Mouse (Mus musculus) liver, embryonic 15.5 days (tissue): ENCODE measurements around the gene Xpnpep1. TPM values are rescaled to one million over a fixed set of nuclear protein-coding genes. Genes with fewer than 3 reads are reported as not detected.

Source experiments
- ATAC-seq: fragments of 200-750 bp; cut with Nextera tagmentation; 2 replicates; pipeline ENCODE4 v1.8.0; 2017; ENCODE audit warnings: moderate number of reproducible peaks, mild to moderate bottlenecking, moderate library complexity; ENCODE audit not compliant: insufficient read depth
- H3K27ac ChIP-seq: fragments of 300-500 bp; sonication (generic); replicated peaks from 2 replicates; pipeline ENCODE4 v1.5.1; 2015; ENCODE audit warnings: mild to moderate bottlenecking, inconsistent platforms
- H3K27me3 ChIP-seq: fragments of 300-500 bp; sonication (generic); 2 replicates; pipeline ENCODE4 v1.6.1; 2015; ENCODE audit warnings: mild to moderate bottlenecking, inconsistent platforms
- H3K36me3 ChIP-seq: fragments of 300-500 bp; sonication (generic); replicated peaks from 2 replicates; pipeline ENCODE4 v1.6.1; 2015; ENCODE audit warnings: moderate library complexity, mild to moderate bottlenecking, inconsistent platforms
- H3K4me1 ChIP-seq: fragments of 300-500 bp; sonication (generic); replicated peaks from 2 replicates; pipeline ENCODE4 v1.6.1; 2015; ENCODE audit warnings: inconsistent platforms
- H3K4me2 ChIP-seq: fragments of 300-500 bp; sonication (generic); 2 replicates; pipeline ENCODE4 v1.6.1; 2015; ENCODE audit warnings: moderate library complexity, mild to moderate bottlenecking, inconsistent platforms
- H3K4me3 ChIP-seq: fragments of 300-500 bp; sonication (generic); replicated peaks from 2 replicates; pipeline ENCODE4 v1.5.1; 2015; ENCODE audit warnings: mild to moderate bottlenecking, inconsistent platforms
- H3K9ac ChIP-seq: fragments of 300-500 bp; sonication (generic); 2 replicates; pipeline ENCODE4 v1.6.1; 2015; ENCODE audit warnings: moderate library complexity, mild to moderate bottlenecking, inconsistent platforms
- H3K9me3 ChIP-seq: fragments of 300-500 bp; sonication (generic); replicated peaks from 2 replicates; pipeline ENCODE4 v1.6.1; 2016; ENCODE audit warnings: inconsistent platforms
- WGBS: fragments of 180-500 bp; shearing (Covaris S2); methylation state at CpG from one replicate; pipeline ENCODE4 v1.1.7; 2015; ENCODE audit warnings: mixed read lengths; ENCODE audit not compliant: insufficient replicate concordance; 5-methylcytosine and 5-hydroxymethylcytosine counted together
- polyA plus RNA-seq: library from polyadenylated mRNA; unstranded; fragments of >200 nt; fragmentation: Nextera tagmentation; extraction: Ambion mirVana; gene quantifications from 2 replicates; pipeline ENCODE4 v1.2.1, GENCODE M21; 2015

Xpnpep1 gene
- polyA plus RNA-seq, 1 experiment from 2014 or later: 83.4 TPM

- Histone ChIP-seq H3K4me2 (no peak overlapping the region), H3K4me1 (no peaks in the 10 kb centered on the region), H3K9ac (no peak overlapping the region), H3K36me3 (peaks cover 84% of the 10 kb centered on the region), H3K27me3 (no peaks in the 10 kb centered on the region), H3K4me3 (no peak overlapping the region), H3K9me3 (no peaks in the 10 kb centered on the region), H3K27ac (no peak overlapping the region)
- 84% methylated on average over 7 of the region's 7 CpGs for WGBS
- no peak for ATAC-seq
Measured at GRCm38 (mm10) chr19:53013341-53013740, 26.7 kb downstream of the Xpnpep1 start.

- Histone ChIP-seq H3K9ac (no peak overlapping the region), H3K27ac (no peak overlapping the region), H3K36me3 (peaks cover 96% of the 10 kb centered on the region), H3K4me1 (no peaks in the 10 kb centered on the region), H3K4me2 (no peak overlapping the region), H3K9me3 (no peaks in the 10 kb centered on the region), H3K27me3 (no peaks in the 10 kb centered on the region), H3K4me3 (no peak overlapping the region)
- 80% methylated on average over 5 of the region's 5 CpGs for WGBS
- ATAC-seq: no peak
Measured at GRCm38 (mm10) chr19:53010941-53011340, 29.1 kb downstream of the Xpnpep1 start.

DNA sequence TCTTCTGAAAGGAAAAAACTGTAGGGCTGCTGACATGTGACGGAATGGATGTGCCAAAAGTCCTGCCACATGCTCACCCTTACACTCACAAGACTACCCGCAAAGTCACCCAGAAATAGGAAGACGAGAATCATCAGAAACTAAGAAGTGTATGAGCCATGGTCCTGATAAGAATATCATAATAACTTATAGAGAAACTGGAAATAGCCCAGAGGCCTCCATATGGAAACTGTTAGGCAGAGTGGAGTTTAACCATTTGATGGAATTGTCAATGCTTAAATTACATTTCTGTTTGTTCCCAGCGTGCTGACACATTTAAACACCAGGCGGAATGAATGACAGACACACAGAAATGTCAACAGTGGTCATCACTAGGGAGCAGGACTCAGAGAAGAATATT is 31.1 kb downstream of the Xpnpep1 start:
- Histone ChIP-seq H3K27ac (no peak overlapping the region), H3K36me3 (peaks cover 98% of the 10 kb centered on the region), H3K4me3 (no peak overlapping the region), H3K4me1 (peaks cover 9% of the 10 kb centered on the region), H3K4me2 (no peak overlapping the region), H3K27me3 (no peaks in the 10 kb centered on the region), H3K9me3 (no peaks in the 10 kb centered on the region), H3K9ac (no peak overlapping the region)
- 72% methylated on average over 5 of the region's 5 CpGs for WGBS
- no peak for ATAC-seq

DNA sequence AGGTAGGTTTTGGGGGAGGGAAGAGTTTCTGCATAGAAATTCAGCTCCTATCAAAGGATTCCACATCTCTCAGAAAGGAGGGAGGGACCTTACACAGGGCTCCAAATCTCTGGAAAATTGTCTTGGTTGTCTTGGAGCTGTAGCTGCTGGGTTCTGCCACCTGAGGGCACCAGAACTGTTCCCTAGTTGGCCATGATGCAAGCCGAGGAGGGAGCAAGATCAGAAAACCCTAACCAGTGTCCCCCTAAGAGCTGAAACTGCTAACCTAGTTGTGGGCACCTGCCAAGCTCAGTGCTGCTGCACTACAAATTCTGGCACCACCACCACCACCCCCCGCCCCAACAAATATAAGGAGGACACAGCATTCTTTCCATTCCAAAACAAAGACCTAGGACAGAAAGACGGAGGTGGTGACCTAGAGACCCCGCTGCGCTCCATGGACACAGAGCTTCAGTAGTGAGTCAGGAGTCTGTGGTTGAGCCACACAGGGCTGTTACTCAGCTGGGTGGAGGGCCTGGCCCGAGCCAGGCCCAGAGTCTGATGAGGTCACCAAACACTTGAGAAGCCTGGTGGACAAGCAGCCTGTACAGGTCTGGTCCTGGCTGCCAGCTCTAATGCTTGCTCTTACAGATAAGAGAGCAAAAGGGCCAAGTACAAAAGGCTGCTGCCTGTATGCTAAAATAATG is 31.9 kb downstream of the Xpnpep1 start:
- Histone ChIP-seq H3K4me1 (peaks cover 17% of the 10 kb centered on the region), H3K27ac (no peak overlapping the region), H3K9me3 (no peaks in the 10 kb centered on the region), H3K36me3 (peaks cover 98% of the 10 kb centered on the region), H3K9ac (no peak overlapping the region), H3K27me3 (no peaks in the 10 kb centered on the region), H3K4me2 (no peak overlapping the region), H3K4me3 (no peak overlapping the region)
- no peak for ATAC-seq
- 65% methylated on average over 6 of the region's 6 CpGs for WGBS

- Histone ChIP-seq H3K4me1 (peaks cover 39% of the 10 kb centered on the region), H3K9ac (no peak overlapping the region), H3K36me3 (peaks cover 98% of the 10 kb centered on the region), H3K4me2 (no peak overlapping the region), H3K27ac (no peak overlapping the region), H3K27me3 (no peaks in the 10 kb centered on the region), H3K9me3 (no peaks in the 10 kb centered on the region), H3K4me3 (no peak overlapping the region)
- ATAC-seq: no peak
- WGBS: 90% methylated on average over 19 of the region's 19 CpGs
Measured at GRCm38 (mm10) chr19:53005978-53006377, 34.0 kb downstream of the Xpnpep1 start.

DNA sequence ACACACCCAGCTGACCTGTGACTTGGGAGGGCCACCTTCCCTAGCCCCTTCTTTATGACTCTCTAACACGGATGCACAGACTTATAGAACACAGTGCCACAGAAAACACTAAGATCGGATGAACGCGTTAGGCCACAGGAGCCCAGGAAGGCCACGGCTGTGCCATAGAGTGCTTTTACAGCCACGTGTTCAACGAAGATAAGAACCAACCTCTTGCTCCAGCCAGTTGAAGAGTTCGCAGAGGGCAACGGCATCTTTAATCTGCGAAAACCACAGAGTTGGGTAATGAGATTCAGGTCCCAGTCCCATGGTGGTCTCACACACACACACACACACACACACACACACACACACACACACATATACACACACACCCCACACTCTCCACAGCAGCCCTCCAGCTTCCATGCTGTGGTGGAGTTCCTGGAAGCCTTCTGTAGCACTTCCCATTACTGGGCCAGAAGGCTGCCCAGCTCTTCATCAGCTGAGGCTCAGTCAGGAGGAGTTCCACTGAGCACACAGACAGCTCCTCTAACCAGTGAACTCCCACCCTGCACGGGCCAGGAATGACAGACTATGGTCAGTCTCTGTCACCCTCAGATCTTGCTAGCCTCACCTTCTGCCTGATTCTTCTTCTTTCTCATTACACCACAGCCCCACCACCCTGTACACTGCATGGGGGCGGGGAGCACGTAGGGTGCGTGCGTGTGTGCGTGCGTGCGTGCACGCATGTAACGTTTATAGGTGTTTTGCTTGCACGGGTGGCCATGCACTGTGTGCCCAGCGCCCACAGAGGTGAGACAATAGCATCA is 36.3 kb downstream of the Xpnpep1 start:
- WGBS: 52% methylated on average over 22 of the region's 22 CpGs
- Histone ChIP-seq H3K4me2 (peak overlapping the region; percentile 50), H3K9ac (no peak overlapping the region)

DNA sequence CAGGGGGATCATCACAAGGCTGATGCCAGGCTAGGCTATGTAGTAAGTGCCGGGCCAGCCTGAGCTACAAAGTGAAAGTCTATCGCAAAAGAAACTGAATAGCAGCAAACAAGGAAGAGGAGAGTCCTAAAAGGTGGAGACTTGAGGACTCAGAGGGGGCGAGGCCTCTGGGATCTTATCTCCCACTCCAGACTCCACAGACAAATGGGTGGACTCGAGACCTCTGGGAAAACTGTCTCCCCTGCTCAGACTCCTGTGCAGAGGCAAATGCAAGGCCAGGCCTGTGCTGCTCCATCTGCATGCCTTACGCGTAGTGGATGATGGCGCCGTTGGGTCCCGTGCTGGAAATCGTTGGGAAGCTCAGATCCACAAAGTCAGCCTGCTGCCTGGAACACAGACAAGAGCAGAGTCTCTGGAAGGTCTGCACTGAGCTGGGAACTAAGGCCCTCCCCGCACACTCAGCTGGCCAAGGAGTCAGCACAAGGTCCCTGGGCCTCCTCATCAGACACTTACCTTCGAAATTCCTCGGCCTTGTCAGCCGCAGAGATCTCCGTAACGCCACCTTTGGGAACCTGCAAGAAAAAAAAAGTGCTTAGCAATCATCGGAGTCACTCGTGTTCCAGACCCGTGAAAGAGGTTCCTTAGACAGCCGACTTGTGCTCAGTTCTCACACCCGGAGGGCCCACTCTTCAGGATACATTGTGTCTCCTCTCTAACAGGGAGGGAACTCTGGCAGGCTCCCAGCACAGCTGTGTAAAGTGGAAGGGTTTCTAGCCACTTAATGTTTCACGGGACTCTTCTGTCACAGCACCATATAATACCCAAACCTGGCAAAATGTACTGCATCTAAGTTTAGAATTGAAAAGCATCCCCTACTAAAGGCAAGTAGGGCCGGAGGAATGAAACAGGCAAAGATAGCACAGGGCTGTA is 37.6 kb downstream of the Xpnpep1 start:
- no peaks in the 10 kb centered on the region for H3K9me3 ChIP-seq
- peaks cover 99% of the 10 kb centered on the region for H3K36me3 ChIP-seq

More for the DNA sequence above, 36.3 kb downstream of the Xpnpep1 start:
- Histone ChIP-seq H3K9me3 (no peaks in the 10 kb centered on the region), H3K4me3 (no peak overlapping the region), H3K27ac (peak overlapping the region; percentile 88), H3K27me3 (no peaks in the 10 kb centered on the region), H3K36me3 (peaks cover 98% of the 10 kb centered on the region), H3K4me1 (peaks cover 40% of the 10 kb centered on the region)
- peak; percentile 87 for ATAC-seq

GRCm38 (mm10) chr19:52992880-52993440 is 47.1 kb downstream of the Xpnpep1 start:
- Histone ChIP-seq H3K9me3 (no peaks in the 10 kb centered on the region), H3K27ac (no peak overlapping the region), H3K9ac (no peak overlapping the region), H3K4me3 (no peak overlapping the region), H3K27me3 (no peaks in the 10 kb centered on the region), H3K36me3 (peaks cover 71% of the 10 kb centered on the region), H3K4me2 (no peak overlapping the region), H3K4me1 (no peaks in the 10 kb centered on the region)
- no peak; the same call in 1 of the 2 replicates for ATAC-seq
- WGBS: 77% methylated on average over 11 of the region's 11 CpGs

More for the DNA sequence above, 37.6 kb downstream of the Xpnpep1 start:
- 66% methylated on average over 23 of the region's 23 CpGs for WGBS
- H3K27ac ChIP-seq: peak overlapping the region; percentile 88
- peak overlapping the region; percentile 6; the same call in 1 of the 2 replicates for H3K9ac ChIP-seq
- H3K4me3 ChIP-seq: no peak overlapping the region
- peaks cover 40% of the 10 kb centered on the region for H3K4me1 ChIP-seq
- no peaks in the 10 kb centered on the region for H3K27me3 ChIP-seq
- ATAC-seq: peak; percentile 74
- H3K4me2 ChIP-seq: peak overlapping the region; percentile 50

GRCm38 (mm10) chr19:52991924-52992323 is 48.1 kb downstream of the Xpnpep1 start:
- no peak overlapping the region for H3K9ac ChIP-seq
- H3K4me3 ChIP-seq: no peak overlapping the region
- no peak for ATAC-seq
- H3K9me3 ChIP-seq: no peaks in the 10 kb centered on the region
- no peaks in the 10 kb centered on the region for H3K27me3 ChIP-seq
- 82% methylated on average over 10 of the region's 10 CpGs for WGBS
- H3K36me3 ChIP-seq: peaks cover 61% of the 10 kb centered on the region
- H3K27ac ChIP-seq: no peak overlapping the region
- H3K4me1 ChIP-seq: no peaks in the 10 kb centered on the region
- H3K4me2 ChIP-seq: no peak overlapping the region

DNA sequence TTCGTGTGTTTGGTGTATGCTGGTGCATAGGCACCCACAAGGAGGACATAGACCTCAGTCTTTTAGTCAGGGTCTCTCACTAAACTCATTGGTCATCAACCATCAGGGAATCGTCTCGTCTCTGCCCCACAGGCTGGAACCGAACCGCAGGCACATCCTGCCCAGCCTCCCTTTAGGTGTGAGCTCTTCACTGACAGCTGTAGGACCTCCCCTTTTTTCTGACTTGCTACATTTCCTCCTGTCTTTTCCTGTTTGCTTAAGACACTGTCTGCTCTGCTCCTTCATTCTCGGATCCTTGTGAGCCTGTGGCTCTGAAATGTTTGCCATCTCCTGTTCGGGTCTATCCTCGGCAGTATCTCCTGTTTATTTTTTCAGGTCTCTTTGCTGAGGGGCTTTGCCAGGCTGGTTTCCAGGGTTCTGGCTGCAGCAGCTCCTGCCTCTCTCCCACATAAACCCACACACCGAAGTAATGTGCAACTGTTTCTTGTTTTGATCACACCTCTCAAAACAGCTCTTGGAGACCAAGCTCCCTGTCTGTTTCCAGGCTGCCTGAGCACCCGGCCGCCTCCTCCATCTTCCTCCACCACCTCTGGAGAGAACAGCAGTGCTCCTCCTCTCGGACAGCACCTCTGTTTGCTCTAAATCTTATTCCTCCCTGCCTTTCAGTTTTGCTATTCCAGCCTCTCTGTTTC is 60.8 kb downstream of the Xpnpep1 start:
- H3K36me3 ChIP-seq: no peaks in the 10 kb centered on the region
- H3K27ac ChIP-seq: no peak overlapping the region
- WGBS: 44% methylated on average over 12 of the region's 12 CpGs
- H3K27me3 ChIP-seq: no peaks in the 10 kb centered on the region
- ATAC-seq: no peak; the same call in 1 of the 2 replicates
- no peaks in the 10 kb centered on the region for H3K9me3 ChIP-seq
- no peak overlapping the region for H3K9ac ChIP-seq
- H3K4me2 ChIP-seq: no peak overlapping the region
- no peak overlapping the region for H3K4me3 ChIP-seq
- H3K4me1 ChIP-seq: no peaks in the 10 kb centered on the region
